Mouse (Mus musculus) left cerebral cortex, postnatal 10 days (tissue): ENCODE measurements around the gene Ppil2. TPM values are rescaled to one million over a fixed set of nuclear protein-coding genes. Genes with fewer than 3 reads are reported as not detected.

Source experiments
- DNase-seq, 2 experiments: peaks; one replicate each; pipeline ENCODE4 v3.0.0; 2021 to 2022; ENCODE audit warnings: low spot score in 2 of 2, mixed read lengths in 1 of 2; ENCODE audit errors: extremely low spot score in 1 of 2
- intact Hi-C: fragments of 180-260 bp; cut with DNase I; formaldehyde crosslinking; loops from one replicate; pipeline ENCODE4 v1.15.1; 2025
- total RNA-seq, 2 experiments: library from RNA; stranded (reverse); gene quantifications; 2 replicates each; pipeline ENCODE4 v1.2.3; 2021

Ppil2 gene
- 10 to 100 TPM; 84.6 to 87.7 TPM for total RNA-seq

- peak; percentile 66 to 76 for DNase-seq
- intact Hi-C loops = no loop called here
Observed at GRCm38 (mm10) chr16:17110771-17111743, at the start of gene Ppil2. Gene Ppil2, minus strand, starts transcription at chr16:17111257.

- intact Hi-C loops = no loop called here
- DNase-seq = no peak
Observed at GRCm38 (mm10) chr16:17154346-17154745, 43.3 kb upstream of the Ppil2 start.

GRCm38 (mm10) chr16:17151874-17152273, 40.8 kb upstream of the Ppil2 start:
- DNase-seq = no peak
- intact Hi-C loops = no loop called here

- intact Hi-C loops = no loop called here
- no peak for DNase-seq
Observed at GRCm38 (mm10) chr16:17150520-17151258, 39.6 kb upstream of the Ppil2 start.

GRCm38 (mm10) chr16:17148084-17148483, 37.0 kb upstream of the Ppil2 start:
- intact Hi-C loops = no loop called here

GRCm38 (mm10) chr16:17147391-17147929, 36.4 kb upstream of the Ppil2 start:
- intact Hi-C loops = no loop called here
- peak in 1 of 2 experiments; percentile 60 for DNase-seq

More at GRCm38 (mm10) chr16:17148084-17148483, 37.0 kb upstream of the Ppil2 start:
- peak in 1 of 2 experiments; percentile 64 for DNase-seq

- intact Hi-C loops = no loop called here
- DNase-seq = peak; percentile 65 to 90
Observed at GRCm38 (mm10) chr16:17146772-17147235, 35.7 kb upstream of the Ppil2 start, which contains the start of gene Ccdc116. Gene Ccdc116, minus strand, starts transcription at chr16:17147229.

- intact Hi-C loops = no loop called here
- no peak for DNase-seq
Observed at GRCm38 (mm10) chr16:17144339-17144738, 33.3 kb upstream of the Ppil2 start, which contains the start of gene Ydjc. Gene Ydjc, plus strand, starts transcription at chr16:17144621.

GRCm38 (mm10) chr16:17137355-17137754, 26.3 kb upstream of the Ppil2 start:
- no peak for DNase-seq
- intact Hi-C loops = no loop called here

- intact Hi-C loops = loop anchor here (5.0 kb wide), 1 partner anchor 144 kb away; the partner anchor contains the start of gene Tmem191c
- no peak for DNase-seq
Observed at GRCm38 (mm10) chr16:17132906-17133200, 21.8 kb upstream of the Ppil2 start.

- DNase-seq = peak; percentile 96 to 98
- intact Hi-C loops = loop anchor here (5.0 kb wide), 1 partner anchor 145 kb away; the partner anchor contains the start of gene Tmem191c
Observed at GRCm38 (mm10) chr16:17132089-17132905, 21.2 kb upstream of the Ppil2 start, which contains the start of gene Sdf2l1. Gene Sdf2l1, minus strand, starts transcription at chr16:17132383.

- DNase-seq = peak in 1 of 2 experiments; percentile 44
- intact Hi-C loops = loop anchor here (5.0 kb wide), 1 partner anchor 146 kb away; the partner anchor contains the start of gene Tmem191c
Observed at GRCm38 (mm10) chr16:17131191-17132088, 20.4 kb upstream of the Ppil2 start.

GRCm38 (mm10) chr16:17127292-17127691, 16.2 kb upstream of the Ppil2 start:
- intact Hi-C loops = no loop called here
- peak in 1 of 2 experiments; percentile 61 for DNase-seq

- intact Hi-C loops = no loop called here
- DNase-seq = peak; percentile 42 to 84
Observed at GRCm38 (mm10) chr16:17124871-17125520, 13.9 kb upstream of the Ppil2 start, which contains the start of gene 2610318N02Rik. Gene 2610318N02Rik, minus strand, starts transcription at chr16:17125167.

- intact Hi-C loops = no loop called here
- no peak for DNase-seq
Observed at GRCm38 (mm10) chr16:17124119-17124870, 13.2 kb upstream of the Ppil2 start.

GRCm38 (mm10) chr16:17121569-17121968, 10.5 kb upstream of the Ppil2 start:
- intact Hi-C loops = no loop called here
- DNase-seq = no peak
